In genomic region chr10:77132118-77132517, GRCm38 (mm10) we compare ENCODE assay signal across 9 mouse cellular contexts. TPM values are rescaled to one million over a fixed set of nuclear protein-coding genes. Genes with fewer than 3 reads are reported as not detected.
DNase-seq lines count a peak whose midpoint lies in the region; ATAC-seq lines count a peak whose summit lies in the region.
"Had no signal": no experiment of that assay in that cellular context is flagged by ENCODE, and none has a peak within 500 bp of the region (broad histone marks: within the 10 kb centered on the region; RNA-seq: fewer than 3 reads in every experiment).

No protein-coding gene starts in this region.

- no peaks in the 10 kb centered on the region for H3K27me3 ChIP-seq in hindbrain, embryonic 10.5 days (ENCODE audit: insufficient read depth, poor library complexity, severe bottlenecking)
- no peaks in the 10 kb centered on the region for H3K27me3 ChIP-seq in hindbrain, embryonic 12.5 days
- no peaks in the 10 kb centered on the region for H3K27me3 ChIP-seq in limb, embryonic 11.5 days (ENCODE audit: control insufficient read depth, insufficient read depth, low read length)

- H3K4me3 ChIP-seq in hindbrain, embryonic 10.5 days: no peak overlapping the region
- H3K4me3 ChIP-seq in hindbrain, embryonic 12.5 days: no peak overlapping the region
- H3K4me3 ChIP-seq in limb, embryonic 11.5 days (ENCODE audit: low read depth, low read length): no peak overlapping the region

- H3K27ac ChIP-seq in hindbrain, embryonic 10.5 days: peak overlapping the region; percentile 74
- H3K27ac ChIP-seq in hindbrain, embryonic 12.5 days: no peak overlapping the region
- H3K27ac ChIP-seq in limb, embryonic 11.5 days (replicated peaks; ENCODE audit: low read depth, low read length): 0 out of 2 replicates have a peak overlapping the region, but pooled peaks have one; percentile 47

- no peak overlapping the region for H3K4me2 ChIP-seq in hindbrain, embryonic 12.5 days (replicated peaks)
- H3K4me2 ChIP-seq in limb, embryonic 11.5 days (ENCODE audit: low read depth, severe bottlenecking): no peak overlapping the region

- no peak overlapping the region for H3K9ac ChIP-seq in hindbrain, embryonic 12.5 days
- no peak overlapping the region for H3K9ac ChIP-seq in limb, embryonic 11.5 days (ENCODE audit: low read length)

- peaks cover 76% of the 10 kb centered on the region for H3K4me1 ChIP-seq in hindbrain, embryonic 10.5 days (replicated peaks)
- peaks cover 40% of the 10 kb centered on the region for H3K4me1 ChIP-seq in hindbrain, embryonic 12.5 days
- H3K4me1 ChIP-seq in limb, embryonic 11.5 days (ENCODE audit: control insufficient read depth, insufficient read depth, low read length): peaks cover 25% of the 10 kb centered on the region

- DNase-seq in hindbrain, embryonic 10.5 days (ENCODE audit: low spot score): peak; percentile 48
- peak; percentile 35 for DNase-seq in retina, postnatal 1 day
- no peak for DNase-seq in retina, embryonic 14.5 days (ENCODE audit: low spot score)
- peak; percentile 57 for DNase-seq in limb, embryonic 11.5 days (ENCODE audit: low spot score)
- no peak for DNase-seq in thymus, postnatal 4 days
- no peak for DNase-seq in lung, postnatal 10 days
- DNase-seq: layer of hippocampus, postnatal 36 days; lung, postnatal 36 days had no signal

- 36% methylated on average over 11 of the region's 11 CpGs for WGBS in hindbrain, embryonic 10.5 days
- 36% methylated on average over 11 of the region's 11 CpGs for WGBS in hindbrain, embryonic 12.5 days
- WGBS in limb, embryonic 11.5 days: 16% methylated on average over 11 of the region's 11 CpGs

- no peak for ATAC-seq in hindbrain, embryonic 12.5 days (ENCODE audit: low FRiP score)
- no peak for ATAC-seq in limb, embryonic 11.5 days (ENCODE audit: insufficient number of reproducible peaks, low FRiP score, low TSS enrichment, low read depth)

- no peaks in the 10 kb centered on the region for H3K9me3 ChIP-seq in hindbrain, embryonic 10.5 days
- H3K9me3 ChIP-seq in hindbrain, embryonic 12.5 days (replicated peaks): no peaks in the 10 kb centered on the region
- H3K9me3 ChIP-seq in limb, embryonic 11.5 days (ENCODE audit: control insufficient read depth, low read length): no peaks in the 10 kb centered on the region

- H3K36me3 ChIP-seq in hindbrain, embryonic 10.5 days: peaks cover 18% of the 10 kb centered on the region
- H3K36me3 ChIP-seq in hindbrain, embryonic 12.5 days: no peaks in the 10 kb centered on the region
- H3K36me3 ChIP-seq in limb, embryonic 11.5 days (ENCODE audit: control insufficient read depth, insufficient read depth, low read length): no peaks in the 10 kb centered on the region

RNA-seq across cellular contexts. Expression of gene Col18a1, which starts 34.2 kb away (rescaled TPM):
- polyA plus RNA-seq in hindbrain, embryonic 10.5 days (2016; fragmentation: Nextera tagmentation; extraction: Ambion mirVana): 147 and 167 TPM in 2 replicates
- polyA plus RNA-seq in hindbrain, embryonic 12.5 days (2016; fragmentation: Nextera tagmentation; extraction: Ambion mirVana): 103 and 109 TPM in 2 replicates
- 63.0 and 77.1 TPM in 2 replicates for polyA plus RNA-seq in limb, embryonic 11.5 days (2014; fragmentation: Nextera tagmentation; extraction: Ambion mirVana)

Comparison
In these comparisons a context has a peak if more than half of its experiments do, and no peak if none do; other contexts are left out.
1. DNase-seq: peak in hindbrain, embryonic 10.5 days (single experiment), retina, postnatal 1 day (single experiment) and limb, embryonic 11.5 days (single experiment); none in retina, embryonic 14.5 days (single experiment), thymus, postnatal 4 days (single experiment) and lung, postnatal 10 days (single experiment).